Mouse (Mus musculus) adrenal gland (tissue): ENCODE measurements around the gene Eif2s2.
"Not testable (repeated sequence)": the region's sequence is repeated elsewhere in the genome, so short reads cannot be mapped to it uniquely, and the experiment has no call there.

Experiments used
- intact Hi-C: fragments of 180-260 bp; cut with DNase I; formaldehyde crosslinking; loops from one replicate; pipeline ENCODE4 v1.15.1; 2025
- long read RNA-seq, 2 experiments: library from polyadenylated mRNA; unstranded; transcript quantifications; one replicate each; pipeline ENCODE4 v2.0.0; 2020; ENCODE audit warnings: borderline replicate concordance in 1 of 2; ENCODE audit not compliant: insufficient replicate concordance in 1 of 2

Eif2s2 gene
- long read RNA-seq, experiment 1, full-length matches to known transcripts = 154 of 299 reads
- long read RNA-seq, experiment 1, partial matches to known transcripts = 139 of 299 reads
- long read RNA-seq, experiment 1, other reads (novel, unspliced or antisense) = 6 of 299 reads
- long read RNA-seq, experiment 2, transcript Eif2s2-201 (9 exons, 2,542 nt) = minor isoform, 16 of 186 reads
- long read RNA-seq, experiment 2, transcript Eif2s2-203 (3 exons, 3,785 nt) = major isoform, 84 of 186 reads
- long read RNA-seq, experiment 2, partial matches to known transcripts = 82 of 186 reads
- long read RNA-seq, experiment 2, other reads (novel, unspliced or antisense) = 4 of 186 reads

GRCm38 (mm10) chr2:154892201-154893044 is at the start of gene Eif2s2:
Eif2s2 (minus strand) TSS chr2:154892935.
- intact Hi-C loops = no loop called here

- intact Hi-C loops = loop anchor here (5.0 to 10.0 kb wide), 3 partner anchors 240 to 530 kb away; no protein-coding TSS in a partner anchor
These were observed 49.2 kb upstream of the Eif2s2 start for GRCm38 (mm10) chr2:154941952-154942351.

DNA sequence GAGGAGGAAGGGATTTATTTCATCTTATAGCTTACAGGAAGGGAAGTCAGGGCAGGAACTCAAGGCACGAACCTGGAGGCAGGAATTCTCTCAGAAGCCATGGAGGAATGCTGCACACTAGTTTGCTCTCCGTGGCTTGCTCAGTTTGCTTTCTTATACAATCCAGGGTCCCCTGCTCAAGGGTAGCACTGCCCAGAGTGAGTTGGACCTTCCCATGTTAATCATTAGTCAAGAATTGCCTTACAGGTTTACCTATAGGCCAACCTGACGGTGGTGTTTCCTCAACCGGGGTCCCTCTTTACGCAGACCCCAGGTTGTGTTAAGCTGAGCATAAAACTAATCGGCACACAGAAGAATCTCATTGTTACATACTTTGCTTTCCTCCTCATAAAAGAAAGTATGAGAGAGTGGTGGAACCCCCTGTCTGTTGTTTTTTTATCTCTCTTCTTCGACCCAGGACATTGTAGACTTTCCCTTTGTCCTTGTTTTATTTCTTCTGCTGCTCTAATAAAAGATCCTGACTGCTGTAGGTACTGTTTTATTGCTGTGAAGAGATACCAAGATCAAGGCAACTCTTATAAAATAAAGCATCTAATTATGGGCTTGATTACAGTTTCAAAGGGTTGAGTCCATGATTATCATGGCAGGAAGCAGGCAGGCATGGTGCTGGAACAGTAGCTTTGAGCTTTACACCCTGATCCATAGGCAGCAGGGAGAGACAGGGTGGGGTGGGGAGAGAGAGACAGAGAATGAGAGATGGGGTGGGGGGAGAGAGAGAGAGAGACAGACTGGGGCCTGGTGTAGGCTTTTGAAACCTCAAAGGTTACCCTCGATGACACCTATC is 45.0 kb upstream of the Eif2s2 start:
- intact Hi-C loops = no loop called here

- intact Hi-C loops = no loop called here
These were observed 43.9 kb upstream of the Eif2s2 start for GRCm38 (mm10) chr2:154936536-154937155.

- intact Hi-C loops = no loop called here
These were observed 43.4 kb upstream of the Eif2s2 start for GRCm38 (mm10) chr2:154936106-154936505.

GRCm38 (mm10) chr2:154933884-154934283 is 41.1 kb upstream of the Eif2s2 start:
- intact Hi-C loops = no loop called here

- intact Hi-C loops = no loop called here
These were observed 35.6 kb upstream of the Eif2s2 start for GRCm38 (mm10) chr2:154928298-154928697.

DNA sequence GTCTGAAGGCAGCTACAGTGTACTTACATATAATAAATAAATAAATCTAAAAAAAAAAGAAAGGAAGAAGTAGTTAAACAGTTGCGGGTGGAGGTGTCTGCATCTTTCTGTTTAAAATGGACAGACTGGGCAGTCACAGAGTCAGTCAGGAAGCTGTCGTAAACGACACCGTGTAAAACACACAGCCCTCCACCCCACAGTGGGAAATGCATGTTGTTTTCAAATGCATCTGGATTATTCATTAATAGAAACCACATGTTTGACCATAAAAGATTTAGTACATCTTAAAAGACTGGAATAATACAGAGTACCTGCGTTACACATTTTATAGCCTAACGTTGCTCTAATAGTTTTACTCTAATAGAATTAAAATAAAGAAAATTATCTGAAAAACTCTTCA is 34.1 kb upstream of the Eif2s2 start:
- intact Hi-C loops = no loop called here

DNA sequence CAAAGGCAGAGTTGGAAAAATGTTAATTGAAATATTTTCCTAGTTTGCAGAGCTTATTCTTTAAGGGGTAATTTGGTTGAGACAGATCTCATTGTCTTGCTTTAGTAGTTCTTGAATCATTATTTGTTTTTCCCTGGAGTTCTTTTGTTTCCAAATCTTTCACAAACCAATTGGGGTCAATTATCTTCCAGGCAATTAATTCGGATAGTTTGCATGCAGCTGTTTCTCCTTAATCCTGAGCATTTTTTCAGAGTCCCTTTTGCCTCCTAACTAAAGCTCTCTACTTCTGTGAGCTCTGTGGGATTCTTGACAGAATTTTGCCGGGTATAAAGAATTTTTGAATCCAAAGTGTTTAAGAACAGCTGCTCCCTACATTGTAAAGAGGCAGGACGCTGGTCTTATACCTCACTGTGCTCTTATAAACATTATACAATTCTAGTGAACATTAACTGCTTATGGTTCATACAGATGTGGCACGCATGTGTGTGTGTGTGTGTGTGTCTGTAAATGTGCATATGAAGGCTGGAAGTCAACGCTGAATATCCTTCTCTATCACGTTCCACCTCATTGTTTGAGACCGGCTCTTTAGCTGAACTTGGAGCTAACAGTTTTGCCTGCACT is 32.8 kb upstream of the Eif2s2 start:
- intact Hi-C loops = no loop called here

DNA sequence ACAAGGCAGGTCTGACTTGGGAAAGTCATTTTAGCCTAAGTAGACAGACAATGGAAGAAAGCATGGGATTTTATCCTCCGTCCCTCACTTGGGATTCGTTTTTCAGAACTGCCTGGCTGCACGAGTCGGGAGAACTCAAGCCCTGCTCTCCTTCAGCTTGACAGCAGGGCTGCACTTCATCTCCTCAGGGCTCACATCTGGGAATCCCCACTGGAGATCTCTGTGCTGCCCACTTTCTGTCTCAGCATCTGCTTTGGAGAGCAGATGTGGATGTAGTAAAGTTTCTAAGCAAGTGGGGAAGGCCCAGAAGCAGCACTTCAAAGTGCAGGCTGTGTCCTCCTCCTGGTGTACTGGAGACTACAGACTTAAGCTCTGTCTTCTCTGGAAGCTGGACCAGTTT is 29.4 kb upstream of the Eif2s2 start:
- intact Hi-C loops = not testable (repeated sequence)

- intact Hi-C loops = no loop called here
These were observed 28.2 kb upstream of the Eif2s2 start for GRCm38 (mm10) chr2:154920896-154921295.

DNA sequence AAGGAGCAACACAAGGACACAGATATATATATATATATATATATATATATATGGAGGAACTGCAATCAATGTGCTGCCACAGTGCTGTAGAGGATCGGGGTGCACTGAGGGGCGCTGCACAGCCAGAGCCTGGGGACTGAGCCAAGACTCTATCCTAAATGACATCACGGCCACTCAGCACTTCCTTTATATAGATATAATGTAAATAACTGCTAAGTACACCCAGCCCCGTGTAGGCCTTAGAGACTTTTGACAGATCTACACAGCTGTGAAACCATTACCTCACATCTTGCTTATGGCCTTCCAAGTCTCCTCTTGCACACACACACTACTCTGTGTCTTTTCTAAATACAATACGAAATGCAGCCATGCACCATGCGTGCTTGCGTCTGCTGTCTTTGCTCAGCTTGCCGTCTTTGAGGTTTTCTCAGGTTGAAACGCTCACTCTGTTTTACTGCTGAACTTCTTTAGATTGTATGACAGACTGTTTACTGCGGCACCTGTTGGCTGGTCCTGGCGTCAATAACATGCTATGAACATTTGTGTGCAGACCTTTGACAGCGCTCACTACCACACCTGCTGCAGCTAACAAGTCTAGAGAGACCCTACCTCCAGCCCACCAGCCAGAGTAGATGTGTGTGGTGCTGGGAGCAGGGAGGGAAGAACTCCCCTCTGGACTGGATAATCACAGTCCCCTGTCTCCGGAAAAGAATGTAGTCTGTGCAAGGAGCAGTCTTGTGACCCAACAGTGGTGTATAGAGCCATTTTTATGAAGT is 25.3 kb upstream of the Eif2s2 start:
- intact Hi-C loops = no loop called here

GRCm38 (mm10) chr2:154916547-154916946 is 23.8 kb upstream of the Eif2s2 start:
- intact Hi-C loops = no loop called here

DNA sequence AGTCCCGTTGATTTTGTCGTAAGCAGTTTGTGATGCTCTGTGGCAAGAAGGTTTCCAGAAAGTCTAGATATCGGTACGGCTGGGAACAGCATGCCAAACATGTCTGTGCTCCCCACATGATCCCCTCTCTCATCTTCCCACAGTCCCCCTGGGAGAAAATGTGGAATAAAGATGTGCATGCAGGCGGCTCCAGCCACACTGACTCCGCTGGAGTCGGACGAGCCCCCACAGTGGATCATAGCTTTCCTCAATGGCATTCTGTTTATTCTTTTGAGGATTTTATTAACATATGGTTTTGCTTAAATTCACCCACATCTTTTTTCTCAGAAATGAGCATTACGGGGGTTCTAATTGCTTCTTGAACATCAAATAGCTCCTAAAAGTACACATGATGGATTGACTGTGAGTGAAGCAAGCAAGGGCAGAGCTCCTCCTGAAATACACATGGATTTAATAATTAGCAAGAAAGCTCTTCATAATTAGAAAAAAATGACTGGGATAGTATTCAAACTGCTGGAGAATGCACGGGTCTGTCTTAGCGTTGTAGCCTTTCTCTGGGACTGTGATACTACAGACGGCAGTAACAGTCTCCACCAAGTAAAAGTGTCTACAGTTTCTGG is 23.3 kb upstream of the Eif2s2 start:
- intact Hi-C loops = no loop called here

DNA sequence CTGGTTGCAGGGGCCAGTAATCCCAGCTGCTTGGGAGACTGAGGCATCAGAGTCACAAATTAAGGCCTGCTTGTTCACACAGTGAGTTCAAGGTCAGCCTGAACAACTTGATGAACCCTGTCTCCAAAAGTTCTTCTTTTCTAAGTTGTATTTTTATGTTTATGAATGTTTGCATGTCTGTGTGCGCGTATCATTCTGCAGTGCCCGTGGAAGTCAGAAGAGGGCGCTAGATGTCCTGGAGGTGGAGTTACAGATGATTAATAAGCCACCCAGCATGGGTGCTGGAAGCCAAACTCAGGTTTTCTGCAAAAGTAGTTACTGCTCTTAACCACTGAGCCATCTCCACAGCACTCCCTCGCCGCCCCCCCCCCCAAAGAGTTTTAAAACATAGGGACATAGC is 17.1 kb upstream of the Eif2s2 start:
- intact Hi-C loops = no loop called here

- intact Hi-C loops = not testable (repeated sequence)
These were observed 15.5 kb upstream of the Eif2s2 start for GRCm38 (mm10) chr2:154908223-154908622.

DNA sequence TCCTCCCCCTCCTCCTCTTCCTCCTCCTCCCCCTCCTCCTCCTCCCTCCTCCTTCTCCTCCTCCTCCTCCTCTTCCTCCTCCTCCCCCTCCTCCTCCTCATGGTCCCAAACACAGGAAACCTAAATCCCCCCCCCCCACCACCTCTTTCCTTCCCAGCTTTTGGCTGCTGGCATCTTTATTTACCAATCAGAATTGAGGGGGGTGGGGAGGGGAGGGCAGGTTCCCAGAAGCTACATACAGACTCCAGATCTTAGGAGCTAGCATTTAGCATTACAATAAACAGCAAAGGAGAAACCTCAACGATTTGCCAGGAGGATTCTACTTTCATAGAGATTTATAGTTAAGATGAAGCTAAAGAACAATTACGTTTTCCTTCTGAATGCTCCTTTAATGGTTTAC is 13.1 kb upstream of the Eif2s2 start:
- intact Hi-C loops = no loop called here

DNA sequence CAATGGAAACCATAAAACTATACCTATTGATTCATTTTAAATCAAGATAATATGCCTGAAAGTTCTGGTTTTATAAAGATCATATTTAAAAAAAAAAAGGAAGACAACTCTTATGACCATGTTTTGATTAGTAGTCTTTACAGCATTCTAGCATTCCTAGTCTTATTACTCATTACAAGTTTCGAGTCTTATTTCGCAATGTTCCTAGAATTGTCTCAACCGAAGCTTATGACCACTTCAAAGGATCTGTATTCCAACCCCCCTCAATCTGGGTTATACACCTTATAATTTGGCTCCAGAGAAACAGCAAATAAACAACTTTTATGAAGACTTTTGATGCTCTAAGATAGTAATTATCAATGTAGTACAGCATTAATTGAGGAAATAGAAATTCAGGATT is 9.4 kb upstream of the Eif2s2 start:
- intact Hi-C loops = no loop called here

GRCm38 (mm10) chr2:154899412-154899811 is 6.7 kb upstream of the Eif2s2 start:
- intact Hi-C loops = not testable (repeated sequence)
